Mouse (Mus musculus) ES-Bruce4 (cell line): Measurements from ENCODE around the gene Tenm3.

Source experiments
- EP300 ChIP-seq: IDR thresholded peaks from 2 replicates; pipeline ENCODE4 v1.6.1; 2011; ENCODE audit warnings: low read depth, low read length; ENCODE audit not compliant: insufficient read depth
- POLR2A ChIP-seq: IDR thresholded peaks from one replicate; pipeline ENCODE4 v1.8.1; 2011; ENCODE audit warnings: low read length; ENCODE audit not compliant: insufficient read depth

DNA sequence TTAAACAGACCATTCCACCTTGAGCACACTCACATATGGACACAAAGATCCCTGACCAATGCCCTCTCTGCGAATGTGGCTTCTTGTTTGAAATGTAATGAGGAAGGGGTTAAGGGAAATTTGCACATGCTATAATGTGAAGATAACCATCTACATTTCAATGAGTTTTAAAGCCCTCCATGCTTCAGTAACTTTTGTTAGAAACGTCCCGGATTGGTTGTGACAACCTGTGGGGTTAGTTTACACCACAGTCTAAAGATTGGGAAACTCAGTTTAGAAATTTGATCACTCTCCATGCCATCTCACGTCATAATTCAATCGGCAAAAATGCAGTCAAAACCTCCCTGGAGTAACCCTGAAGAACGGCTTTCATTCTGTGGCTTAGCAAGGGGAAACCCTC is 78.5 kb downstream of the Tenm3 start:
- TF ChIP-seq POLR2A: no peak
- TF ChIP-seq EP300: no peak
